Mouse (Mus musculus): ENCODE data around the gene Atp5h.
A peak's percentile ranks its signal among the peaks of the same experiment; 100 is the strongest.

The Atp5h gene

DNA sequence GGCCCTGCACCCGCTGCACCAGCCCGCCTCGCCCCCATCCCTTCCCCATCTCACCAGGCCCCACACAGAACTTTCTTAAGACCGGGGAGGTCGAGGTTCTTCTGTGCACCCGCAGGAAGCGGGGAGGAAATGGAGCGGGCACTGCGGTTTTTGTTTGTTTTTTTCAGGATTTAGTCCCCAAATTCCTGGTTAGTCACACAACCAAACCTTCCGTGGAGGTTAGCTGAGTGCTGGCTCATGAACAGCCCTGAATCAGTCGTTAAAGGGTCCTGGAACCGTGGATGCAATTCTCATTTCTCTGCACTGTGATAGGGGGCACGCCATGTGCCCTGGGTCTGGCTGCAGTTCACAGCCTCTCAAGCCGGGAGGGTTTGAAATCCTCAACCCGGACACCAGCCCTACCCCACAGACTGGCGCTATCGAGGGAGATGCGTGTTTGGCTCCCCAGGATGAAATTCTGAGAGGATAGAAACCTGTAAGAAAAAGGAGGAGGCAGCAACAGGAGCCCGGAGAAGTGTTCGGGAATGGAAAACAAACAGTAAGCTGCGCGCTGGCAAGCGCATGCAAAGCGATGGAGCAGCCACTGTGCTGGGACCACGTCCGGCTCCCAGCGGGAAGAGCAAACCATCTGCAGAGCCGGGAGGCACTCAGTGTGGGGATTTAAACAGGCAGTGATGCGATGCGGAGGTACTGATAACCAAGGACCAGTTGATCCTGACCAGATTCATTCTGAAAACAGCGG lies 16.0 kb upstream of the Atp5h start:
- peak; percentile 63 for DNase-seq

DNA sequence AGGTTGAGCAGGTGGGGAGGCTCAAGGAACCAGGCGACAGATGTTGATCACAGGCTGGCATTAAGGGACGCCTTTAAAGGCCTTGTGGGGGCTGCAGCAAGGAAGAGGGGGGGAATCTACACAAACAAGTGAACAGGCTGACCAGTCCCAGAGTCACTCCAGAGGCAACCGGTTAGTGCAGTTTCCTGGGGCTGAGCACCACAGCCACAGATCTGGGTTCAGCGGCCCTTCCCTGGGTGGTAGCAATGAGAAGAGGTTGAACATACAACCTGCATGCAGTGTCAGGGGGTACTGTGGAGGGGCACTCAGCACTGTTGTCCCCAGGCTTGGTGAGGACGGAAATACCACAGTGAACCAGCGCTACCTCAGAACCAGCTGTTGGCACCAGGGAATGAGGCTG lies 13.6 kb upstream of the Atp5h start:
- no peak for DNase-seq

DNA sequence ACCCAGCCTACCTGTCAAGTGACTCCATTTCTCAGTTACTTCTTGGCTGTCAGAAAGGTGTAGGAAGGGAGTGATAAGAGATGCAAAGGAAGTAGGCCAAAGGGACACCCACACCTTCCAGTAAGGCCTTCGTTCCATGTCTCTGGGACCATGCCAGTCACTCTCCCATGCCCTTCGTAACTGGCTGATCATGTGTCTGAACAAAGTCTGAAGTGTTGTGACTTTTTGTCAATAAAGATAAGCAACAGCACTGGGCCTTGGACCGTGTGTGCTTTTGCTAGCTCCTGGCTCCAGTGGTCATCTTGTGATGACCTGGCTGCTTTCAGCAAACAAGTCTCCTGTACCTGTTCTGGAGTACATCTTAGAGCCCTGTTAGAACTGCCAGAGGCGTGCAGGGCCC lies 13.1 kb upstream of the Atp5h start:
- no peak for DNase-seq

GRCm38 (mm10) chr11:115430561-115430960 lies 10.8 kb upstream of the Atp5h start:
- peak; percentile 5 for DNase-seq

- DNase-seq = peak; percentile 43
Observed at GRCm38 (mm10) chr11:115429307-115429706, 9.5 kb upstream of the Atp5h start.

DNA sequence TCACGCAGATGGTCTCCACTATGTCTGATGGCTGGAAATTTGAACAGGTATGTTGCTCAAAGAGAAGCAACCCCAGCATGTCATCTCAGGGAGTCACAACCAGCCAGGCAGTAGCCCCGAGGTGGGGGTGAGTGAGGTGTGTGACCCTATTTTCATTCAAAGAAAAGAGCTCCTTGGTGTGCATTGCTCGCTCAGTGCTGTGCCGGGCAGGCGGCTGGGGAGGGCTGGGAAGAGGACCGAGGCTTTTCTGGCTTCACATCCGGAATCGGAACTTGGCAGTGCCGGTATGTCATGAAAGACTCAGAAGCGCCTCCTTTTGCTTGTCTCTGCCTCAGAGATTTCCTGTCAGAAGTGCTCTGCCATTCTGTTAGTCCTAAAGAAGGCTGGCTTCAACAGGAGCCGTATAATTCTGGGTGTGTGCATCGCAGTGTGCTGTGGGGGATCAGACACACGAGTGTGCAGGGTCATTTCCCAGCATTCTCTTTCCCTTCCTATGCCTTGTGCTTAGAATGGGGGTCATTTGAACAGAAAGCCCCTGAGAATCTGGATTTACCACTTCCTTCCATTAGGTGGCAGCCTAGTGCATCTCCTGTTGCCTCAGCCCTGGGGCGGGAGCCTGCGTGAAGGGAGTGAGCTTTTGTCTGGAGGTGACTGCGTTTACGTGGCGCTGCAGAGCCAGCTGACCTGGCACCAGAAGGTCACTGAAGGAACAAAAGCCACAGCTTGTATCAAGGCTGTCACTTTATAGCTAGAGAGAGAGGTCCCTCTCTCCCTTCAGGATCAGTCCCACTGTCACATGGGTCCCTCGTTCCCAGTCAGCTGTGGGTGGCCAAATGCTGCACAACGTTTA lies 7.9 kb upstream of the Atp5h start:
- peak; percentile 78 for DNase-seq

- DNase-seq = no peak
Observed at GRCm38 (mm10) chr11:115425671-115426070, 5.9 kb upstream of the Atp5h start.

GRCm38 (mm10) chr11:115424666-115425065 lies 4.9 kb upstream of the Atp5h start:
- DNase-seq = no peak

GRCm38 (mm10) chr11:115423091-115423490 lies 3.3 kb upstream of the Atp5h start:
- no peak for DNase-seq

- DNase-seq = no peak
Observed at GRCm38 (mm10) chr11:115421972-115422371, 2.2 kb upstream of the Atp5h start.

DNA sequence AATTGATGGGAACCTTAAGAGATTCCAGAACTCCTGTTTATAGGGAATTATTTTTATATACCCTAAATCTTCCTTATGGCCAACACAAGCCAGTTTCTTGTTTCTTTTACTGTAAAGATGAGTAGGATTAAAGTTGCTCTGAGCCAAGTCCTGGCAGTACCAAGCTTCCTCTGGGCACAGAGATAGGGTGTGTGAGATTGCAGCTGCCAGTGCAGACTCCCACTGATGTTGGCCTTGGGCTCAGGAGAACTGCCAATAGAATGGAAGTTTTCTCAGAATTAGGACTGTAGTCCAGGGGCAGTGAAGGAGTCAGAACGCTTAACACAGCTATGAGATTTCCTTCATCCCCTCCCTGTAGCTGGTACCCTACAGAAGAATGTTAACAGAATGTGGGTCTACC lies 1.6 kb upstream of the Atp5h start:
- DNase-seq = no peak

GRCm38 (mm10) chr11:115420336-115421190 lies 801 bp upstream of the Atp5h start:
- DNase-seq = peak; percentile 73

DNA sequence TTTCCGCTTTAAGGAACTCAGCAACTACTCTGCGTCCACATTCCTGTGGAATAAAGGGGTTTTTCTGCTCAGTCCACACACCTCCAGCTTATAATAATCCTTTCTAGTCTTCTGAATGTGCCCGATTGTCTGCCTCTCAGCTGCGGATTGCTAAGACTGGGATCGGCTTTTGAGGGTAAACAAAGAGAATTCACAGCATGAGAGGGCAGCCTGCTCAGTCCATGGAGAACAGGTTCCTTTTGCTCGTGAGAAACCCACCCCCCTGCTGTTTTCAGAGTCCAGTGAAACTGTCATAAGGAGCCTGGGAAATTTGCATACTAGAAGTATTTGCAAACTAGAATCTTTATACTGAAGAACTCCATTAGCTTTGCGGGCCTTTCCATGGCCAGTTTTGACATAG lies 10.2 kb downstream of the Atp5h start:
- no peak for DNase-seq

DNA sequence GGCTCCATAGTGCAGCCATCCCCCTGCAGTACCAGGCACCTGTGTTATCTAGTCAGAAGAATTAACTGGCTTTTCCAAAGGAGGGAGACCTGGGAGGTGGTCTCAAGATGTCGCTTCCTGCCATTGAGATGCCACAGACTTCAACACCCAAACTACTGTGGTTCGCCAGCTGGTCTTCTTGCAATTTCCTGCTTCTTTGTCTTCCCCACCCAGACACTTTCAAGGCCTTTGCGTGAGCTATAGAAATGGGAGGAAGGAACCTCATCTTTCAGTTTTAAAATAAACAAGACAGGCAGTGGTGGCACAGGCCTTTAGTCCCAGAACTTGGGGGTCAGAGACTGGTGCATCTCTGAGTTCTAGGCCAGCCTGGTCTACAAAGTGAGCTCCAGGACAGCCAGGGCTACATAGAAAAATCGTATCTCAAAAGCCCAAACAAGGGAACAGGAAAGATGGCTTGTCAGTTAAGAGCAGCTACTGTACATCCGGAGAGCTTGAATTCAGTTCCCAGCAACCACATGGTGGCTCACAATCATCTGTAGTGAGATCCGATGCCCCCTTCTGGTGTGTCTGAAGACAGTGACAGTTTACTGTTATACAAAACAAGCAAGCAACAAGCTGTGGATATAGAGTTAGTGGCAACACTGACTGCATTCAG lies 11.4 kb downstream of the Atp5h start:
- no peak for DNase-seq

- no peak for DNase-seq
Observed at GRCm38 (mm10) chr11:115406858-115407401, 12.8 kb downstream of the Atp5h start.

DNA sequence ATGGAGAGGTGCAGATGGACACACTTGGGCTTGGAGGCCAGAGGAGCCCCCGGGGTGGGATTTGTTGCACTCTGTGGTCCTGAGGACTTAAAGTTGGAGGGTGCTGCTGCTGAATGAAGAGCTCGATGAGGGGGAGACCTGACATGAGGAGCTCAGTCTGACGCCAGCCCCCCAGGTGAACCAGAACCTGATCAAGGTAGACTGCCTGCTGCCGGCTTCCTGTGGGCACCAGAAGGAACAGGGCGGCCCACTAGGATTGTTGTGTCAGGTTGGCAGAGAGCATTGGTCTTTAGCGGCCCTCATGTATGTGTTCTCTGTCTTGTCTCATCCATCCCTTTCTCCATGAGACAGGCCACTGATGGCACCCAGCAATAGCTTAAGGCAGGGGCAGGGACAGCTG lies 14.0 kb downstream of the Atp5h start:
- no peak for DNase-seq

DNA sequence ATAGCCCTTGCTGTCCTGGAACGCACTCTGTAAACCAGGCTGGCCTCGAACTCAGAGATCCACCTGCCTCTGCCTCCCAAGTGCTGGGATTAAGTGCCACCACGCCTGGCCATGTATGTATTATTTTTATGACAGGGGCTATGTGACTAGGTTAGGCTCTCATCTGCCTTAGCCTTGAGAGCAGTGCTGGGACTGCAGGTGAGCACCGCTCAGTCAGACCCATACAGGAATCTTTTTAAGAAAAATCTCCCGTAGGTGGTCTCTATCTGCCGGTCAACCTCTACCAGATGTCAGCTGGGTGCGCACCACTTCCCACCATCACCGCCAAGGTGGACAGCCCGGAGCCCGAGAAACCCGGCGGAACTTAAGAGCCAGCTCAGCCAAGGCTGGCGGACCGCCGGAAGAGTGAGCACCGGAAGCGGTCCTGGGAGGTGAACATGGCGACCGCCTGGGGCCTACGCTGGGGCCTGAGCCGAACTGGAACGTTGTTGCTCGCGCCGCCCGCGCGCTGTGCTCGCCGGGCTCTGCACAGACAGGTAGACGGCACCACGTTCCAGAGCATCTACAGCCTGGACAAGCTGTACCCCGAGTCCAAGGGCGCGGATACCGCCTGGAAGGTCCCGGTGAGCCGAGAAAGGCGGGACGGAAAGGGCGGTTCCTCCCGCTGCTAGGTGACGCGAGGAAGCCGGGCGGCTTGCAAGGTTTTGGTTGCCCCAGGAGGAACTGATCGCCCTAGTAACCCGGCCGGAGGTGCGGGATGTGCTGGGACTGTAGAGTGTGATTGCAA lies 16.2 kb downstream of the Atp5h start, which contains the start of gene Mrpl58:
Gene Mrpl58 (plus strand): TSS at position 415 of the 787 bp plus-strand sequence.
- DNase-seq = peak; percentile 87

DNA sequence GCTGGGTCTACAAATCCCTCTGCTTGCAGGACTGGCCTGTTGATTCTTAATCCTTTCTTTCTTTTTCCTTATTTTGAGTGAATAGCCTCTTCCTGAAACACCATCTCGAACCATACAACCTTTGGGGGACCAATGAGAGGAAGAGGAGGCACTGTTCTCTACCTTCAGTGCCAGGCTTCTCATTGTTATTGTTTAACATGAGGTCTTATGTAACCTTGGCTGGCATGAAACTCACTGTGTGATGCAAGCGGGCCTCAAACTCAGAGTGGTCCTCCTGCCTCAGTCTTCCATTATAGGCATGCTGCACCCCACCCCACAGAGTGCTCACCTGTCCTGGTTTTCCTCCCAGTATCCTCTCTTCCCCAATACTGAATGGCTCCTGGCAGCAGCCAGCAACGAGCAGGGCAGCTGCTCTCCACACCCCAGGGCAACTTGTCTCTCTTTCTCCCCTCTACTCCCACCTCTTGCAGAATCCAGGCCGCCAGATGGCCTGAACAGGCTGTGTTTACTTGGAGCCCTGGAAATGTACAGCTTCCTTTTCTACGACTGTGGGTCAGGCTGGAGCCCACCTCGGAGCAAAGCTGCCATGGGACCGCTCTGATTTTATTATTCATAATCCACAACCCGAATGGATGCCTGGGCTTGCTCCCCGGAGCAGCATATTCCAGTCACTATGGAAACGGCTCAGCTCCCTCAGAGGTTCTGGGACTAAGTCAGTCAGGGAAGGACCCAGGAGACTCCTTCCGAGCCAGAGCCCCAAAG lies 19.0 kb downstream of the Atp5h start:
- peak; percentile 77 for DNase-seq

GRCm38 (mm10) chr11:115400126-115400525 lies 19.6 kb downstream of the Atp5h start:
- no peak for DNase-seq

DNA sequence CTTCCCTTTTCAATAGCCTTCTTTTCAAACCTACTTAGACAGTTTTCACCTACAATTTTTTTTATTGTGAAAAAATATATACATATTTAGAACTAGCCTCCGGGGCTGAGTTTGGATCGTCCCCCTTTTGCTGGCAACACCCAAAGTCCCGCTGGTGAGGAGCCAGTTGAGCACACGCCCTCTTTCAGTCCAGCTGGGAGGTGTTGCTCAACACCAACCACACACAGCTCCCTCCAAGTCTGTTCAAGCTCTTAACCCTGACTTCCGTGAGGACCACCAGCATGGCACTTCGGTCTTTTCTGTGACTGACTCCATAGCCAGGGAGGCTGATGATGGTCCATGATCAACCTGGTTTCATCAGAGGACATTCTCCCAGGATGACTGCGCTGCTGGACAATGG lies 21.7 kb downstream of the Atp5h start:
- no peak for DNase-seq

All from cerebellum, adult 8-10 months (tissue).